Mouse (Mus musculus): ENCODE results near the gene Slc4a2. TPM values are rescaled to one million over a fixed set of nuclear protein-coding genes. Genes with fewer than 3 reads are reported as not detected.
A peak's percentile ranks its signal among the peaks of the same experiment; 100 is the strongest.

Slc4a2 gene
- polyA plus RNA-seq, 1 experiment from 2014 or later, result 32.8 TPM

DNA sequence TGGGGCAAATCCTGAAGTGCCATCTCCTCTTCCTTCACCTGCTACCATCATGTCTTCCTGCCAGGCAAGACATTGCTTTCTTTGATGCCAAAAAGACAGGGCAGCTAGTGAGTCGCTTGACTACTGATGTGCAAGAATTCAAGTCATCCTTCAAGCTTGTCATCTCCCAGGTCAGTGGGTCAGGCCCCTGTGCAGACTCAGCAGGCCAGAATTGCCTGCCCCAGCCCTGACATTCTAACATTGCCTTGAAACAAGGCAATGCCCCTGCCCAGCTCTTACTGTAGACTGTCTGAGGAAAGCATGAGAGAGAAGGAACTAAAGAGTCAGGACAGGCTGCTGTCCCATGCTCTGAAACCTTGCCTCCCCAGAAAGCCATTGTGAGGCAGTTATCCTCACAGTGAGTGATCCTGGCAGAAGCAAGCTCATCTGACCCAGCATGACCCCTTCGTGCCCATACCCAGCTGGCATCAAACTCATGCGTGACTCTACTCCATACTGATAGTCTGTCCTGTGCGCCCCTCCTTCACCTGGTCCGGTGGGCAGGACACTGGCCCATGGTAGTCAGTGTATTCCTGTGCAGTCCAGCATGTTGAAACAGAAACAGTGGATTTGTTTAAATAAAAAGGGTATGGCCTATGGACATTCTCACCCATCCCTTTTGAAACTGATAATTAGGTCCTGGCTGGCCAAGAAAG lies 22.6 kb upstream of the Slc4a2 start:
- H3K4me1 ChIP-seq, result peaks cover 5% of the 10 kb centered on the region; the same call in 1 of the 2 replicates
- no peak for DNase-seq (ENCODE audit: extremely low spot score, low spot score)
- no peak overlapping the region for H3K27ac ChIP-seq
- H3K36me3 ChIP-seq (replicated peaks), result peaks cover 65% of the 10 kb centered on the region
- H3K27me3 ChIP-seq (ENCODE audit: poor library complexity, severe bottlenecking), result no peaks in the 10 kb centered on the region
- no peak overlapping the region for H3K4me3 ChIP-seq
- WGBS, result 98% methylated on average over 5 of the region's 5 CpGs
- H3K9me3 ChIP-seq, result no peaks in the 10 kb centered on the region

DNA sequence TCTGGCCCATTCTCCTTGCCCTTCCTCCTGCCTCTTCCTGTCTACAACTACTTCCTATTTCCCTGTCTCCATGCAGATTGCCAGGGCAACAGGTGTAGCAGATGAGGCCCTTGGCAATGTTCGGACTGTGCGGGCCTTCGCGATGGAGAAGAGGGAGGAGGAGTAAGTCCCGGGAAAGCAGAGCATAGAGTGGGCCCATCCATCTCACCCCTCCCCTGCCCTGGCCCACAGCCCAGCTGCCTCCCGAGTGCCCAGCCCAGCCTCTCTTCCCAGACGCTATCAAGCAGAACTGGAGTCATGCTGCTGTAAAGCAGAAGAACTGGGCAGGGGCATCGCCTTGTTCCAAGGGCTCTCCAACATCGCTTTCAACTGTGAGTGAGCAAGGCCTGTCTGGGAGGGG lies 21.7 kb upstream of the Slc4a2 start:
- Histone ChIP-seq H3K36me3 (replicated peaks) (peaks cover 70% of the 10 kb centered on the region), H3K4me1 (peaks cover 5% of the 10 kb centered on the region; the same call in 1 of the 2 replicates), H3K27ac (no peak overlapping the region), H3K9me3 (no peaks in the 10 kb centered on the region), H3K4me3 (no peak overlapping the region), H3K27me3 (ENCODE audit: poor library complexity, severe bottlenecking) (no peaks in the 10 kb centered on the region)
- WGBS, result 90% methylated on average over 9 of the region's 9 CpGs
- DNase-seq (ENCODE audit: extremely low spot score, low spot score), result no peak

DNA sequence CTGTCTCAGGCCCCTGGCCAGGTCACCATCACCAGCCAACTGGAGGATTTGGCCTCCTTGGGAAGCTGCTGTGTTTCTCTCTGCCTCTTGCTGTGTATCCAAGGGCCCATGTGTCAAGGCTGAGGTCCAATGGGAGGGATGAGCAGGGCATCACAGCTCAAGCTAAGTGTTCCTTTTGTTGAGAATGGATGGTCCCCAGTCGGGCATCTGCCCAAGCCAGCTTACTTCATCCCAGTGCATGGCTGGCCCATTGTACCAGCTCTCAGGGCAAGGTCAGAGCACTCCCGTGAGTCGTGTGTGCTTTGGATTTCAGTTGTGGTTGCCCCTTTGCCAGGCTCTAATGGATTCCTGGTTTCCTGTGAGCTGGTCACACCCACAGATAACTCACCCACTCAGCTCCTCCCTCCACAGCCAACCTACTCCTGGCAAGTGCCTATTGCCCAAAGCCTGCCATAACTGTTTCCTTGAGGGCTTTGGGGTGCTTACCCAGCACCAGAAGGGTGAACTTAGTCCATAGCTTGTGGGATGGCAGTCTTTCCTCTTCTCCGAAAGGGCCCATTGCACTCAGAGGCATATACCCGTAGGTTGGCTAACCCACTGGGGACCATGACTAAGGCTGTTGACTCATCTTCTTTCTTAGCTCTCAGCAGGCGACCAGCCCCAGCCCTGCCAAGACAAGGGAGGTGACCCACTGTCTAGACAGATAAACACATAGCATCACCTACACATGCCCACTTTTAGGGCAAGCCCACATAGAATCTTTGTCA lies 18.9 kb upstream of the Slc4a2 start:
- H3K27me3 ChIP-seq (ENCODE audit: poor library complexity, severe bottlenecking), result no peaks in the 10 kb centered on the region
- H3K36me3 ChIP-seq (replicated peaks), result peaks cover 92% of the 10 kb centered on the region
- no peak overlapping the region for H3K4me3 ChIP-seq
- WGBS, result 79% methylated on average over 6 of the region's 6 CpGs
- H3K9me3 ChIP-seq, result no peaks in the 10 kb centered on the region
- no peak overlapping the region for H3K27ac ChIP-seq
- peaks cover 11% of the 10 kb centered on the region; the same call in 1 of the 2 replicates for H3K4me1 ChIP-seq
- DNase-seq (ENCODE audit: extremely low spot score, low spot score), result no peak

DNA sequence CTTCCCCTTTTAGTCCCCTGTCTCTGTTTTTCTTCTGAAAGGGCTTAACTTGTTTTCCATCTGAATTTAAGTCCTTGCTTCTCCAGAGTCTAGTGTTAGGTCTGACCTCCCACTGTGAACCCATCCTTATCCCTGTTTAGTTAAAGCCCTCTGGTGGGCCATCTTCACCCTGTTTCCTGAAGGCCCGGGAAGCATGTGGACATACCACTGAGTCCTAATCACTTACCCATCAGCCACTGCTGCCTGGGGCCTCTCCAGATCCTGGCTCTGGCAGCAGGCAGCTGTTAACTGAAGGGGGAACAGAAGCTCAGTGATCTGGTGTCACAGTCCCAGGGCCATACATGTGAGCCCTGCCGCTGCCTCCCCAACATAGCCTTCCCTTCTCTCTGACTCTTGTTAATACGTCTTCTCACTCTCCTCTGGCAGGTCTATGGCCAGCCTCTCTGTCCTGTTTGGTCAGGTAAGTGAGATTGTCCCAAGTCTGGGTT lies 18.2 kb upstream of the Slc4a2 start:
- no peak overlapping the region for H3K27ac ChIP-seq
- 0 out of 2 replicates have a peak, but pooled peaks cover 7% of the 10 kb centered on the region for H3K4me1 ChIP-seq
- no peak for DNase-seq (ENCODE audit: extremely low spot score, low spot score)
- 71% methylated on average over 3 of the region's 3 CpGs for WGBS
- H3K9me3 ChIP-seq, result no peaks in the 10 kb centered on the region
- peaks cover 86% of the 10 kb centered on the region for H3K36me3 ChIP-seq (replicated peaks)
- H3K27me3 ChIP-seq (ENCODE audit: poor library complexity, severe bottlenecking), result no peaks in the 10 kb centered on the region
- no peak overlapping the region for H3K4me3 ChIP-seq

DNA sequence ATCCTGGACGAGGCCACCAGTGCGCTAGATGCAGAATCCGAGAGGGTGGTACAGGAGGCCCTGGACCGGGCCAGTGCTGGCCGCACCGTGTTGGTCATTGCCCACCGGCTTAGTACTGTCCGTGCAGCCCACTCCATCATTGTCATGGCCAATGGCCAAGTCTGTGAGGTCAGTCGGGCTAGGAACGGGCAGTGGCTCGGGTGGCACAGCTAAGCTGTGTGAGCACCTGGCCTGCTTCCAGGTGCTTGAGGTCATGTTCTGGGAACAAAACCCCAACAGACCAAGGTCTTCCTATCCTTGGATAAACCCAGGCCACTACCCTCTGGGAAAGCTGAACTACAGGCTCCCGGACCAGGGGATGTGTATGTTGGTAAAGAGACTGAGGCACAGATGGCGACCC lies 15.0 kb upstream of the Slc4a2 start:
- Histone ChIP-seq H3K27me3 (ENCODE audit: poor library complexity, severe bottlenecking) (no peaks in the 10 kb centered on the region), H3K36me3 (replicated peaks) (peaks cover 54% of the 10 kb centered on the region), H3K4me3 (no peak overlapping the region), H3K4me1 (peaks cover 16% of the 10 kb centered on the region; the same call in 1 of the 2 replicates), H3K27ac (no peak overlapping the region), H3K9me3 (no peaks in the 10 kb centered on the region)
- DNase-seq (ENCODE audit: extremely low spot score, low spot score), result no peak
- WGBS, result 94% methylated on average over 13 of the region's 13 CpGs

DNA sequence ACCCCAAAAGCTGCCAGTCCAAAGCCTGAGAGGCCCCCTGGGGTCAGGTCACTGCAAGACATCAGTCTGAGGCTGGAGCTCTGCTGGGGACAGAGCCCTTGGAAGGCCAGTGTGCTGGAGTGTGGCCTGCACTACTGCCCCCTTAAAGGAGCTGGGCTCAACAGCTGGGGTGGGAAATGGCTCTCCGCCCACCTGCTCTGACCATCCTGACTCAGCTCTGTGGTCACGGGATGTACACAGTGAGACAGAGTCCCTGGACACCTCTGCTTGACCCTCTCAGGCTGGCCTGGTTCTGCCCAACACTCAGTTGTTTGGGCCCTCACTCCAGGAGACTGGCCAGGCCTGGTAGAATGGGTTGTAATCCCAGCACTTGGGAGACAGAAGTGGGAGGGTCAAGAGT lies 14.2 kb upstream of the Slc4a2 start:
- DNase-seq (ENCODE audit: extremely low spot score, low spot score), result no peak
- Histone ChIP-seq H3K36me3 (replicated peaks) (peaks cover 47% of the 10 kb centered on the region), H3K9me3 (no peaks in the 10 kb centered on the region), H3K27me3 (ENCODE audit: poor library complexity, severe bottlenecking) (no peaks in the 10 kb centered on the region), H3K4me1 (peaks cover 18% of the 10 kb centered on the region; the same call in 1 of the 2 replicates), H3K4me3 (no peak overlapping the region), H3K27ac (no peak overlapping the region)
- WGBS, result 87% methylated on average over 2 of the region's 2 CpGs

DNA sequence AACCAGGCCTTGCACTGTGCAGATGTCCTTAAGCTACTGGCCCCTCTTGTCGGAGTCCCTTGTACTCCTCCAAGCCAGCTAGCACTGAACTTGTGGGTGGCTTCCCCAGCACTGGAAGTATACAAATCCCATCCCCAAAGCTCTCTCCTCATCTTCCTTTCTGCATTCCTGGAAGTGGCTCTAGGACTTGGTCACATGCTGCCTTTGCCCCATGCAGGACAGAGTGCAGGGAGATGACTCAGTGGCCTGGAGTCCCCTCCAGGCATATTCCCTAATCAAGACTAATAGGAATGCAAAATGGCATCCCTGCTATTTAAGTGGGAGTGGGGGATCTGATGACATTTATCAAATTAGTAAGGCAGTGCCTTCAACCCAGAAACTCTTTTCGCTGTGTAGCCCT lies 11.6 kb upstream of the Slc4a2 start:
- Histone ChIP-seq H3K27me3 (ENCODE audit: poor library complexity, severe bottlenecking) (peaks cover 10% of the 10 kb centered on the region), H3K27ac (no peak overlapping the region), H3K4me3 (no peak overlapping the region), H3K4me1 (peaks cover 35% of the 10 kb centered on the region), H3K36me3 (replicated peaks) (peaks cover 23% of the 10 kb centered on the region), H3K9me3 (no peaks in the 10 kb centered on the region)
- WGBS, result 92% methylated on average over 2 of the region's 2 CpGs
- DNase-seq (ENCODE audit: extremely low spot score, low spot score), result no peak

DNA sequence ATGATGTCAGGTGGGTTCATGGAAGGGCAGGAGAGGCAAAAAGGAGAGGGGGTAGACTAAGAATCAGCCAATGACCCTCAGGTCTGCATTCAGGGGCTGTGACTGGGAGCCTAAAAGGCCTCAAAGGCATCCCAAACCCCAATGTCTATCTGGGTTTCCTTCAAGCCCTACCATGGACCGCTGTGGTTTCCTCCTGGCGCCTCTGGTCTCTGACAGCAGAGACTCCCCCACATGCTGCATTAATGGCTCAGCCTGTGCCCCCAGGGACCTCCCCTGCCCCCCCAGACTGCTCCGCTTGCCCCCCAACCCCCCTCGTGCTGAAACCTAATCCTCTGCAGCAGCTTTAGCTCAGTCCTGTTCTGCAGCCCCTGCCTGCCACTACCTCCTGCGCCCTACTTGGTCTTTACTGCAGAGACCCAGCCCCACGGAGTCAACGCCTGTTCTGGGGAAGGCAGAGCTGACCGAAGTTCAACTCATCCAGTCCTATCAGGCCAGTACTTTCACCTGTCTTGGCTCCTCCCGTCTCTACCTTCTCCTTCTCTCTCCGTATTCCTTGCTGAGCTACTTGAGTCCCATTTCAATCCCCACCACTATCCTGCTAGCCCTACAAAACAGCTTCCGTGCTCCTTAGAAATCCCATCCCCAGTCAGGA lies 10.5 kb upstream of the Slc4a2 start, which contains the start of gene Asic3:
TSS of gene Asic3 (plus strand) at position 351 of the 652 bp plus-strand sequence.
- 51% methylated on average over 11 of the region's 11 CpGs for WGBS
- peaks cover 35% of the 10 kb centered on the region for H3K4me1 ChIP-seq
- no peak within 1 kb of the TSS for H3K27ac ChIP-seq
- peaks cover 10% of the 10 kb centered on the region for H3K27me3 ChIP-seq (ENCODE audit: poor library complexity, severe bottlenecking)
- peaks cover 12% of the 10 kb centered on the region for H3K36me3 ChIP-seq (replicated peaks)
- H3K4me3 ChIP-seq, result no peak within 1 kb of the TSS
- H3K9me3 ChIP-seq, result no peaks in the 10 kb centered on the region
- no peak for DNase-seq (ENCODE audit: extremely low spot score, low spot score)

DNA sequence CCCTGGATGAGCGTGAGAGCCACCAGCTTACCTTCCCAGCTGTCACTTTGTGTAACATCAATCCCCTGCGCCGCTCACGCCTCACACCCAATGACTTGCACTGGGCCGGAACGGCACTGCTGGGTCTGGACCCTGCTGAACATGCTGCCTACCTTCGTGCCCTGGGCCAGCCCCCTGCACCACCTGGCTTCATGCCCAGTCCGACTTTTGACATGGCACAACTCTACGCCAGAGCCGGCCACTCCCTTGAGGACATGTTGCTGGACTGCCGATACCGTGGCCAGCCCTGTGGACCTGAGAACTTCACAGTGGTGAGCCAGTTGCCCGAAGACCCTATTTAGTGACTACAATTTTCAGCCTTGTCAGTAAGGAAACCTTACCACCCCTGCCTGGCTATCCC lies 9.7 kb upstream of the Slc4a2 start:
- Histone ChIP-seq H3K4me3 (no peak overlapping the region), H3K27ac (no peak overlapping the region), H3K27me3 (ENCODE audit: poor library complexity, severe bottlenecking) (peaks cover 10% of the 10 kb centered on the region), H3K4me1 (peaks cover 33% of the 10 kb centered on the region), H3K36me3 (replicated peaks) (peaks cover 11% of the 10 kb centered on the region), H3K9me3 (no peaks in the 10 kb centered on the region)
- DNase-seq (ENCODE audit: extremely low spot score, low spot score), result no peak
- WGBS, result 88% methylated on average over 13 of the region's 13 CpGs

DNA sequence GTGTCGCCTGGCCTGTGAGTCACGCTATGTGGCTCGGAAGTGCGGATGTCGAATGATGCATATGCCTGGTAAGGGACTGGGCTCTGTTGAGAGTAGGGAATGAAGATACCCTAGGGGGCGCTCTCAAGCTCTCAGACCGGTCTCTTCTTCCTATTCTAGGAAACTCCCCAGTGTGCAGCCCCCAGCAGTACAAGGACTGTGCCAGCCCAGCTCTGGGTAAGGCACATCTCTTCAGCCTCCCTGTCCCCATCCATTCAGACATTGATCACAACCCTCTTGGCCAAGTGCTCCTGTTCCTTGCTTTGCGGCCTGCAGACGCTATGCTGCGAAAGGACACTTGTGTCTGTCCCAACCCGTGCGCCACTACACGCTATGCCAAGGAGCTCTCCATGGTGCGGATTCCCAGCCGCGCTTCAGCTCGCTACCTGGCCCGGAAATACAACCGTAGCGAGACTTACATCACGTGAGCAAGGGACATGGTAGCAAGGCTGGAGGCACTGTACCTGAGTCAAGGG lies 7.4 kb upstream of the Slc4a2 start:
- 4% methylated on average over 21 of the region's 21 CpGs for WGBS
- Histone ChIP-seq H3K4me3 (no peak overlapping the region), H3K9me3 (no peaks in the 10 kb centered on the region), H3K4me1 (peaks cover 28% of the 10 kb centered on the region), H3K27me3 (ENCODE audit: poor library complexity, severe bottlenecking) (peaks cover 10% of the 10 kb centered on the region), H3K27ac (no peak overlapping the region), H3K36me3 (replicated peaks) (peaks cover 29% of the 10 kb centered on the region)
- peak; percentile 47 for DNase-seq (ENCODE audit: extremely low spot score, low spot score)

DNA sequence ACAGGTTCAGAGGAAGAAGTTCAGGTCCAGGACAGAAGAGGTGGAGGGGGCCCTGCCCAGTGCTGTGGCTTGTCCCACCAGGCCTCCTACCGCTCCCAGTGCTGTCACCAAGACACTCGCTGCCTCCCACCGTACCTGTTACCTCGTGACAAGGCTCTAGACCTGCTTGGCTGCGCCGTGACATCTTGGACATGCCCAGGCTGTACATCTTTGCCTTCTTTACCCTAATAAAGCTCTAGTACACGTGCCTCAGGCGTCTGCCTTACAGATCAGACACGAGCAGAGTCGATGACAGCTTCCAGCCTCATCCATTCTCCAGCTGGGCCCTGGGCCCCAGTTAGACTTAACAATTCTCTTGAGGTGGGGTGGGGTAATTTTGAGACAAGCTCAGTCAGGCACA lies 6.0 kb upstream of the Slc4a2 start:
- Histone ChIP-seq H3K36me3 (replicated peaks) (peaks cover 36% of the 10 kb centered on the region), H3K4me1 (peaks cover 34% of the 10 kb centered on the region), H3K4me3 (no peak overlapping the region), H3K9me3 (no peaks in the 10 kb centered on the region), H3K27ac (no peak overlapping the region), H3K27me3 (ENCODE audit: poor library complexity, severe bottlenecking) (peaks cover 10% of the 10 kb centered on the region)
- no peak for DNase-seq (ENCODE audit: extremely low spot score, low spot score)
- 93% methylated on average over 10 of the region's 10 CpGs for WGBS

DNA sequence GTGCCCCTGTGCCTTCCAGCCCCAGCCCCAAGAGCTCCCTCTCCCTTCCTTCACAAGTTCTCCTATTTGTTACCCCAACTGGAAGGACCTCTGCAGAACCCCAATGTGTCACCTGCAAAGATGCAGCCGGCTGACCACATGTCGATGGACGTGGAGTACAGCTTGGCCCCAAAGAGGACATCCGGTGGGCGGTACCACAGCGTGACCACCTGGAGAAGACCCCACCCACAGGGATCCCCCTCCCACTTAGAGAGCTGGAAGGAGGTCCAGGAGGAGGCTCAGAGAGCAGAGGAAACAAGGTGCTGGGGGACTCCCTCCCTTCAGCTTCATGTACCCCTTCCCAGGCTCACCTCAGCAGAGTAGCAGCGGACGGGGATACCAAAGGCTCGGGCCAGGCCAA lies 3.3 kb upstream of the Slc4a2 start:
- WGBS, result 89% methylated on average over 9 of the region's 9 CpGs
- Histone ChIP-seq H3K27me3 (ENCODE audit: poor library complexity, severe bottlenecking) (peaks cover 7% of the 10 kb centered on the region), H3K4me3 (no peak overlapping the region), H3K27ac (no peak overlapping the region), H3K36me3 (replicated peaks) (peaks cover 36% of the 10 kb centered on the region), H3K4me1 (peaks cover 45% of the 10 kb centered on the region), H3K9me3 (no peaks in the 10 kb centered on the region)
- DNase-seq (ENCODE audit: extremely low spot score, low spot score), result no peak
